Mouse (Mus musculus) B cell, adult 2 months (primary cell): ENCODE data around the gene Cx3cr1.

Source experiments
- DNase-seq, 2 experiments: peaks; one replicate each; pipeline ENCODE4 v3.0.0; 2022

Gene Cx3cr1

GRCm38 (mm10) chr9:119933675-119934074 is 136.0 kb downstream of the Cx3cr1 start:
- no peak for DNase-seq

GRCm38 (mm10) chr9:119932358-119932757 is 137.3 kb downstream of the Cx3cr1 start:
- no peak for DNase-seq

- DNase-seq: no peak
Observed at GRCm38 (mm10) chr9:119926497-119926896, 143.2 kb downstream of the Cx3cr1 start.

- no peak for DNase-seq
Observed at GRCm38 (mm10) chr9:119925729-119926128, 143.9 kb downstream of the Cx3cr1 start.

GRCm38 (mm10) chr9:119925120-119925657 is 144.5 kb downstream of the Cx3cr1 start:
- DNase-seq: no peak

- DNase-seq: no peak
Observed at GRCm38 (mm10) chr9:119923462-119923861, 146.2 kb downstream of the Cx3cr1 start.

GRCm38 (mm10) chr9:119919858-119920257 is 149.8 kb downstream of the Cx3cr1 start:
- DNase-seq: no peak

- DNase-seq: no peak
Observed at GRCm38 (mm10) chr9:119913087-119913838, 156.4 kb downstream of the Cx3cr1 start.

GRCm38 (mm10) chr9:119909931-119910330 is 159.7 kb downstream of the Cx3cr1 start:
- DNase-seq: no peak

- no peak for DNase-seq
Observed at GRCm38 (mm10) chr9:119908708-119909107, 161.0 kb downstream of the Cx3cr1 start.

GRCm38 (mm10) chr9:119902410-119903151 is 167.1 kb downstream of the Cx3cr1 start:
- no peak for DNase-seq

- DNase-seq: no peak
Observed at GRCm38 (mm10) chr9:119899446-119899845, 170.2 kb downstream of the Cx3cr1 start.

GRCm38 (mm10) chr9:119895040-119895721 is 174.5 kb downstream of the Cx3cr1 start:
- DNase-seq: peak in 1 of 2 experiments; percentile 65

- peak; percentile 97 to 98 for DNase-seq
Observed at GRCm38 (mm10) chr9:119894339-119895009, 175.2 kb downstream of the Cx3cr1 start, which contains the start of gene Wdr48. TSS of gene Wdr48 (plus strand) at chr9:119894878.

- no peak for DNase-seq
Observed at GRCm38 (mm10) chr9:119893881-119894280, 175.8 kb downstream of the Cx3cr1 start.

- peak; percentile 57 to 60 for DNase-seq
Observed at GRCm38 (mm10) chr9:119890692-119891091, 179.0 kb downstream of the Cx3cr1 start.

- DNase-seq: no peak
Observed at GRCm38 (mm10) chr9:119889446-119889845, 180.2 kb downstream of the Cx3cr1 start.

- DNase-seq: no peak
Observed at GRCm38 (mm10) chr9:119888843-119889246, 180.8 kb downstream of the Cx3cr1 start.

- DNase-seq: peak in 1 of 2 experiments; percentile 21
Observed at GRCm38 (mm10) chr9:119887144-119887901, 182.4 kb downstream of the Cx3cr1 start.

- DNase-seq: no peak
Observed at GRCm38 (mm10) chr9:119854170-119854569, 215.5 kb downstream of the Cx3cr1 start.

- no peak for DNase-seq
Observed at GRCm38 (mm10) chr9:119853071-119853846, 216.4 kb downstream of the Cx3cr1 start.
